Mouse (Mus musculus) embryo, embryonic 9.5 days (tissue): ENCODE data around the gene Zscan4-ps2.
"Not testable (repeated sequence)": the region's sequence is repeated elsewhere in the genome, so short reads cannot be mapped to it uniquely, and the experiment has no call there.

Experiments used
- DNase-seq: peaks from one replicate; pipeline ENCODE4 v3.0.0-alpha.2; 2017; ENCODE audit errors: extremely low spot score

Gene Zscan4-ps2

GRCm38 (mm10) chr7:11514010-11514409 lies at the start of gene Zscan4-ps2:
Zscan4-ps2 (plus strand) TSS chr7:11514310.
- DNase-seq: not testable (repeated sequence)
